Mouse (Mus musculus): ENCODE measurements around the gene Fyb.

Fyb gene

GRCm38 (mm10) chr15:6601330-6601729, 78.7 kb downstream of the Fyb start:
- peak; percentile 86 for DNase-seq

- DNase-seq, result no peak
Observed at GRCm38 (mm10) chr15:6602003-6602402, 79.3 kb downstream of the Fyb start.

- no peak for DNase-seq
Observed at GRCm38 (mm10) chr15:6610703-6611102, 88.0 kb downstream of the Fyb start.

DNA sequence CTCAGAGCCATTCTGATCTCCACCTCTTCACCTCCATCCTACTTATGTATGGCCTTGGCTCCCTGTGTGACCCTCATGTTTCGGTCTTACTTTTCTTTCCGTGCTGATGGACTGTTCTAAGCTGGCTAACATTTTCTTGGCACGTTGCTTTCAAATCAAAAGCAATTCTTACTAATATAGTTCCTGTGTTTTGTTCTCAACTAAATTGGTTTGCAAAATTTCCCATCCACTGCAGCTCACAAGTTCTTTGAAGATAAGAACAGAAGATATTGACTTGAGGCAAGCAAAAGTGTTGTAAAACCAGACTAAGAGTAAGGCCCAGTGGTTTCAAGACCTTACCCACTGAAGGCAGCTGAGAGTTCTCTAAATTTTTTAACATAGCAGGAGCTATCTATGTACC, 90.2 kb downstream of the Fyb start:
- DNase-seq, result no peak

DNA sequence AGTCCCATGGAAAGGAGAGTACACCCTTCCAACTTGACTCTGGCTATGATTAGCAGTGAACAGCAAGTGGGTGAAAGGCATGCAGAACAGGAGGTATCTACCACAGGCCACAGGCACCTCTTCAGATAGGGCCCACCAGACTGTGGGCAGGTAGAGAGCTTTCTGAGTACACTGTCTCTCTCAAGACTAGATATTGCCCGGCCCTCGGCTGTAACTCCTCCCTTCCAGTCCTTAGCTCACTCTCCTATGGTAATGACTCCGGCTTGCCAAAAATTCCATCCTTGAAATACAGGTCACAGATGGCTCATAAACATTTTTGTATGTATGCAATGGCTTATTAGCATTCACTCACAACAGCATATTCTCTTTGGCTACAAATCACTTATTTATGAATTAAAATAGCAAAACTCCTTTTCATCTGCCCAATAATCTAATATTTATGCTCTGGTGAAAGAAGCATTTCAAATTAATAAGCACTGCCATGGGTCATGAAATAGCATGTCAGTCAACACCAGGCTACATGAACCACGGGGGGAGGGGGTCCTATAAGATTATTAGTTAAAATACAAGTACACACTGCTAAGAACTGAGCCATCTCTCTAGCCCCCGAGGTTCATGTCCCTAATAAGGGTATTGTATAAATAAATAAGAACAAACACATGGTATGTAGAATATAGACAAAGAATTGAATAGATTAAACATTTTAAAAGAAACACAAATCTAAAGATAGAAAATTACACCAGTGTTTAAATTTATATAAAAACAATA, 93.9 kb downstream of the Fyb start:
- no peak for DNase-seq

DNA sequence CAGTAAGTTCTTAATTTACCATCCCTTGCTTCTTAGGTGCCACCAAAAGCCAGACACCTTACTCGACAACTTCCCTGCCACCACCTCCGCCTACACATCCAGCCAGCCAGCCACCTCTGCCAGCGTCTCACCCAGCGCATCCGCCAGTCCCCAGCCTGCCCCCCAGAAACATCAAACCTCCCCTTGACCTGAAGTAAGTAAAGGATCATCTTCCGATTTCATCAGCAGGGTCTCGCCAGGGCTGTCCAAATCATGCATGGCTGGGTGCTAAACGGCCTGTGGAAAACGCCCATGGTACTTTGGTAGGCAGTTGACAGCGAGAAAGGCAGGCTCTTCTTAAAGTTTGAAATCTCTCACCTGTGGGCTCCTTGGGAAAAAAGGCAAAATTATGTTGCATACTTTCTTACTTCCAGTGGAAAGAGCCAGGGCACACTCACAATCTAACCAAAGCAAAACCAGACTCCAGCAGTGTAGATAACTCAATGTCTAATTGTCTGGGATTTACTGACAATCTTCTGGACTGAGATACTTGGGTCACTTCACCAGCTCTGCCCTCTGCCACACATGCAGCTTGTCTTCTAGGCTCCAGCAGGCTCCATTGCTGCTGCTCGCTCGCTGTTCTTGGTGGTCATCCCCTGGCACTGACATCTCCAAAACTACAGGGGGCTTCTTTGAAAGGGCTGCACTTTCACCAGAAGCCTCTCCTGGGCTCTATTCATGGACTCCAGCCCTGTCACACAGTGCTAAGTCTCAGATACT, 97.1 kb downstream of the Fyb start:
- peak; percentile 88 for DNase-seq

DNA sequence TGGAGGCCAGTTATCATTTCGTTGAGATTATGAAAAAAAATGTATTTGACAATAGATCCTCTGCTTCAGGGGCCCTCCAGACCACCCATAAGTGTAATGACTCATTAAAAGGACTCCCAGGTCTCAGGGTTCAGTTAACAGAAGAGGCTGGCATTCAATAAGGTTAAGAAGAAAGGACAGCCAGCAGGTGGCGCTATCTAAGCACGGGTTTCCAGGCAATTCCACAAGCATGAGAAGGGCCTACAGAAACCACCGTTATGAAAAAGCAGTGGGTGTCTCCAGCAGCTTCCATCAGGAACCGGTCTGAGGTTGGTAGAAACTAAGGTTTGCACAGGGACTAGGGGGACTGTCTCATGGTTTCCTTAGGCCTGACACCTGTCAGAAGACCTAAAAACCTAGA, 99.9 kb downstream of the Fyb start:
- peak; percentile 93 for DNase-seq

GRCm38 (mm10) chr15:6623529-6624228, 101.0 kb downstream of the Fyb start:
- peak; percentile 85 for DNase-seq

DNA sequence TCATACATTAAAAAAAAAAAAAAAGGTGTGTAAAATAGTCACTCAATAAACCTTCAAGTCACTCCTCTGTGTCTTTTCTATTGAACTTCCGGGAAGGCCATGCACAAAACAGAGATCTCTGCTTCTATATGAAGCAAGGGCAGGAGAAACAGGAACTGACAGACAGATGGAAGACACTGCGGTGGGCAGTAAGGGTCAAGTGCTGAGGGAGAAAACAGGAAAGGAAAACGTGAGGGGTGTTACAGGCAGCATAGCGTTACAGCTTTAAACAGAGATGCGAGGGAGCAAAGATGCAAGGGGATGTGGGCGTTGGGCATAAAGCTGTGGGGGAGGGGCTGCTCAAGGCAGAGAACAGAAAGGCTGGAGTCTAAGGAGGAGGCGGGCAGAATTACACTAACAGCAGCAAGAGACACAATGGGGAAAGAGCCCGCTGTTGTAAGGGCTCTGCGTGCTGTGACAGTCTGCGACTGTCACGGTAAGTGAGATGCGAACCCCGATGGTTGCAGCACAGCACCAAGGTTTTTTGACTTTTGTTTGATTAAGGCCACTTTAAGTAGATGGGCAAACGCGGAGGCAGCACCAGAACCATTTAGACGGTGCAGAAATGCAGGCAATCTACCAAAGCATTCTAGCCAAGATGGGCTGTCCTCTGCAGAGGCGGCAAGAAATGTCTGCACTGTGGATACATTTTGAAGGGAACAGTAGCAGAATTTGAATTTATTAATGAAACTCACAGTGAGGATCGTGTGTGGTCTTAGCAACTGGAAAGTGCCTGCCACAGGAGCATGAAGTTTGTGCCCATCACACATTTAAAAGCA, 101.9 kb downstream of the Fyb start:
- peak; percentile 81 for DNase-seq

DNA sequence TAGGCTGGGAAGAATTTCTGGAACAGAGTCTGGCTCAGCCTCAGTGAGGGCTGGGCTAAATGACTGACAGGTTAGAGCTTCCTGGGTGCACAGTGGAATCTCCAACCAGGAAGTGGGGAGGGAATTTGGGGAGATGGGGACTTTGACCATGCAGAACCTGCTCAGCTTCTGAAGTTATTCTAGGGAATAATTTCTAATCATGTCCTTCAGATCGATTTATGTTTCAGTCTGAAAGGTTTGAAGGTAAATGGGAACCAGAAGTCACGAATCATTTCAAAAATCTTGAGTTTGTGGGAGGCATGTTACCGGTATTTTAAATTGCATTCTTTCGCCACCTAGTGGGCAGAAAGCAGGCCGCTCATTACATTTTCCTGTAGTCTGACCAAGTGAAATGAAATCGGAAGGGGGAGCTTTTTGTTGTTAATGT, 103.0 kb downstream of the Fyb start:
- DNase-seq, result peak; percentile 88

- no peak for DNase-seq
Observed at GRCm38 (mm10) chr15:6626123-6626522, 103.5 kb downstream of the Fyb start.

DNA sequence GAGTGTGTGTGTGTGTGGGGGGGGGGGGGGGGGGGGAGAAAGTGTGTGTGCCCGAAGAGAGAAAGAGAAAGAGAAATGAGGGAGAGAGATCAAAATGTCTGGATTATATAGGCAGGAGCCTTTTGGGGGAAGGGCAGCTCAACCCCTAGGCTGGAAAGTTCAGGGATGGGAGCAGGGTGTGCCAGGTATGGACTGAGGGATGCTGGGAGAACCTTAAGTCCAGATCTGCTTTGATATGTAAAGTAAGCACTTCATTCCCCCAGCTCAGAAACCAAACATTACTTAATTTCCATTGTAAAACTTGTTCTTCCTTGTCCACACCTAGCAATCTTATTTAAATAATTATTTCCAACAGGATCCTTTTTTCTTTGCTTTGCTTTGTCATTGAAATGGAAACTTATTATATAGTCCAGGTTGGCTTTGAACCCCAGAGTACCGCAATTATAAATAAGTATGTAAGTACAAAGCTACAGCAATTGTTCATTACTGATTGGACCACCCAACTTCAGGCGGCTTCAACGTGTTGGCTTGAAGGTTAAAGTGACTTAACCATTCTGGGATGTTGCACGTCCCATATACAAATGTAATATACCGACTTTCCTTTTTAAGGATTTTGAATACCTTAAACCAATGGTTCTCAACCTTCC, 105.9 kb downstream of the Fyb start:
- DNase-seq, result no peak

DNA sequence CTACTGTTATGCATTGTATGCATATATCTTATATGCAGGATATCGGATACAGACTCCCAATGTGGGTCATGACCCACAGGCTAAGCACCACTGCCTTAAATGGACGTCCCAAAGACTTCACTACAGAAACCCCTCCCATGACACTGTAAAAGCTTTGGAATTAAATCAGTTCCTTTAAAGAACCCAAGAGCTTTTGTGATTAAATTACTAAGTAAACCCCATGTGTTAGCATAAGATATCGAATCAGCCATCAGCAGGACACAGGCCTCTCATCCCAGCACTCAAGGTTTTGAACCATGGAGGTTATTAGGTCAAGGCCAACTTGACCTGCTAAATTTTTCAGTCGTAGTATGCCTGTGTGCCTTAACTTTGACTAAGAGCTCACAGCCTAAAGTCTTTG, 106.5 kb downstream of the Fyb start:
- no peak for DNase-seq

- no peak for DNase-seq
Observed at GRCm38 (mm10) chr15:6635405-6635804, 112.8 kb downstream of the Fyb start.

GRCm38 (mm10) chr15:6642223-6642622, 119.6 kb downstream of the Fyb start:
- no peak for DNase-seq

GRCm38 (mm10) chr15:6645498-6645897, 122.8 kb downstream of the Fyb start:
- no peak for DNase-seq

GRCm38 (mm10) chr15:6647066-6647465, 124.4 kb downstream of the Fyb start:
- no peak for DNase-seq

- no peak for DNase-seq
Observed at GRCm38 (mm10) chr15:6648757-6649403, 126.2 kb downstream of the Fyb start.

DNA sequence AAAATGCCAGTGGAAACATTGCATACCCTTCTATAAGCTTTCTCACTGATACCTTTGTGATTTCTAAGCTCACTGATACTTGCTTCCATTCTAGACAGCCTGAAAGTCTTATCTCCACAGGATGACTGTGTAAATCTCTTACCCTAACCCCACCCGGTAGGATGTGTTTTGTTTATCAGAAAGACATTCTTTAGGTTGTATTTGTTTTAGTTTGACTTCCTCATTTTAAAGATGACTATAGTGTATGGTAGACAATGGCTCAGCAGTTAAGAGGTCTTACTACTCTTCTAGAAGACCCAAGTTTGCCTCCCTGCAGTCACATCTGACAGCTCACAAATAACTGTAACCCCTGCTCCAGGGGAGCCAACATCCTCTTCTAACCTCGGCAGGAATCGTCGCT, 130.4 kb downstream of the Fyb start:
- no peak for DNase-seq

DNA sequence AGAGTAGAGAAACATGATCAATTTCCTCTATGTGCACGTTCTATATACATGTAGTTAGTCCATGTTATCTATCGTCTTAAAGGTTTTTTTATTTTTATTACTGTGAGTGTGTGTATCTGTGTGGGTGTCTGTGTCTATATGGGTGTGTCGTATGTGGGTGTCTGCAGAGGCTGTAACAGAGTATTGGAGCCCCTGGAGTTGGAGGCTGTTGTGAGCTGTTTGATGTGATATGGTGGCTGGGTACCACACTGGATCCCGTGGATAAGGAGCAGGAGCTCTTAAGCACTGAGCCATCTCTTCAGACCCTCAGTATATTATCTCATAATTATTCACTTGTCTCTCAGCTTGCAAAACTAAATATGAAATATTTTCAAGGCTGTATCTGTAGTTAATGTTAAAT, 135.4 kb downstream of the Fyb start:
- no peak for DNase-seq

DNA sequence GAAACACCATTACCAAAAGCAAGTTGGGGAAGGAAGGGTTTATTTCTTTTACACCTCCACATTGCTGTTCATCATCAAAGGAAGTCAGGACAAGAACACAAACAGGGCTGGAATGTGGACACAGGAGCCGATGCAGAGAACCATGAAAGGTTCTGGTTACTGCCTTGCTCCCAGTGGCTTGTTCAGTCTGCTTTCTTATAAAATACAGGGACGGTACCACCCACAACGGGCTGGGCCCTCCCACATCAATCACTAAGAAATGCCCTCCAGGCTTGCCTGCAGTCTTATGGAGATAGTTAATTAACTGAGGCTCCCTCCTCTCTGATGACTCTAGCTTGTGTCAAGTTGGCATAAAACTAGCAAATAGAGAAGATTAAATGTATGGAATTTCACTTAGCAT, 139.3 kb downstream of the Fyb start:
- DNase-seq, result no peak

GRCm38 (mm10) chr15:6663991-6664390, 141.3 kb downstream of the Fyb start:
- no peak for DNase-seq

All from heart, adult 11 months (tissue).